Mouse (Mus musculus): ENCODE data around the gene Cep164.
"Not testable (repeated sequence)": the region's sequence is repeated elsewhere in the genome, so short reads cannot be mapped to it uniquely, and the experiment has no call there.

The Cep164 gene

GRCm38 (mm10) chr9:45788405-45788804 is 40.1 kb downstream of the Cep164 start:
- no peak for DNase-seq (ENCODE audit: low read depth in 2 of 2, low spot score in 2 of 2)

GRCm38 (mm10) chr9:45787547-45787946 is 40.9 kb downstream of the Cep164 start:
- no peak for DNase-seq (ENCODE audit: low read depth in 2 of 2, low spot score in 2 of 2)

GRCm38 (mm10) chr9:45787071-45787470 is 41.4 kb downstream of the Cep164 start:
- no peak for DNase-seq (ENCODE audit: low read depth in 2 of 2, low spot score in 2 of 2)

- no peak for DNase-seq (ENCODE audit: low read depth in 2 of 2, low spot score in 2 of 2)
These were observed 45.0 kb downstream of the Cep164 start for GRCm38 (mm10) chr9:45783249-45784069.

GRCm38 (mm10) chr9:45779201-45779600 is 49.3 kb downstream of the Cep164 start:
- no peak for DNase-seq (ENCODE audit: low read depth in 2 of 2, low spot score in 2 of 2)

- DNase-seq (ENCODE audit: low read depth in 2 of 2, low spot score in 2 of 2), result not testable (repeated sequence)
These were observed 52.3 kb downstream of the Cep164 start for GRCm38 (mm10) chr9:45776176-45776575.

GRCm38 (mm10) chr9:45774088-45774487 is 54.4 kb downstream of the Cep164 start:
- DNase-seq (ENCODE audit: low read depth in 2 of 2, low spot score in 2 of 2), result no peak

GRCm38 (mm10) chr9:45769596-45769995 is 58.9 kb downstream of the Cep164 start:
- DNase-seq (ENCODE audit: low read depth in 2 of 2, low spot score in 2 of 2), result no peak

GRCm38 (mm10) chr9:45768421-45768820 is 60.1 kb downstream of the Cep164 start:
- DNase-seq (ENCODE audit: low read depth in 2 of 2, low spot score in 2 of 2), result no peak

GRCm38 (mm10) chr9:45767155-45767554 is 61.3 kb downstream of the Cep164 start:
- DNase-seq (ENCODE audit: low read depth in 2 of 2, low spot score in 2 of 2), result no peak

- no peak for DNase-seq (ENCODE audit: low read depth in 2 of 2, low spot score in 2 of 2)
These were observed 62.3 kb downstream of the Cep164 start for GRCm38 (mm10) chr9:45766195-45766594.

GRCm38 (mm10) chr9:45754452-45755091 is 73.9 kb downstream of the Cep164 start:
- DNase-seq (ENCODE audit: low read depth in 2 of 2, low spot score in 2 of 2), result peak; percentile 6 to 37

- no peak for DNase-seq (ENCODE audit: low read depth in 2 of 2, low spot score in 2 of 2)
These were observed 78.6 kb downstream of the Cep164 start for GRCm38 (mm10) chr9:45749917-45750316.

- no peak for DNase-seq (ENCODE audit: low read depth in 2 of 2, low spot score in 2 of 2)
These were observed 83.0 kb downstream of the Cep164 start for GRCm38 (mm10) chr9:45745451-45745850.

GRCm38 (mm10) chr9:45740584-45740980 is 87.9 kb downstream of the Cep164 start:
- DNase-seq (ENCODE audit: low read depth in 2 of 2, low spot score in 2 of 2), result no peak

- DNase-seq (ENCODE audit: low read depth in 2 of 2, low spot score in 2 of 2), result no peak
These were observed 88.5 kb downstream of the Cep164 start for GRCm38 (mm10) chr9:45739702-45740583.

- no peak for DNase-seq (ENCODE audit: low read depth in 2 of 2, low spot score in 2 of 2)
These were observed 89.3 kb downstream of the Cep164 start for GRCm38 (mm10) chr9:45739001-45739701.

GRCm38 (mm10) chr9:45733246-45733645 is 95.2 kb downstream of the Cep164 start:
- DNase-seq (ENCODE audit: low read depth in 2 of 2, low spot score in 2 of 2), result no peak

GRCm38 (mm10) chr9:45731851-45732250 is 96.6 kb downstream of the Cep164 start:
- no peak for DNase-seq (ENCODE audit: low read depth in 2 of 2, low spot score in 2 of 2)

GRCm38 (mm10) chr9:45719997-45720396 is 108.5 kb downstream of the Cep164 start:
- DNase-seq (ENCODE audit: low read depth in 2 of 2, low spot score in 2 of 2), result no peak

Data from CD8-positive naive resting alpha-beta T cell, adult 2 months (primary cell).